Mouse (Mus musculus) brown adipose tissue, adult 24 weeks (tissue): ENCODE measurements around the gene Slc38a8. TPM values are rescaled to one million over a fixed set of nuclear protein-coding genes. Genes with fewer than 3 reads are reported as not detected.

ENCODE experiments used
- H3K27ac ChIP-seq: fragments of 200-500 bp; replicated peaks from 2 replicates; pipeline ENCODE4 v1.5.1; 2012; ENCODE audit warnings: low read depth, mild to moderate bottlenecking, low read length
- H3K4me1 ChIP-seq: fragments of 200-500 bp; 2 replicates; pipeline ENCODE4 v1.6.1; 2012; ENCODE audit warnings: low read length, mixed read lengths; ENCODE audit not compliant: control insufficient read depth, insufficient read depth, insufficient read length
- H3K4me3 ChIP-seq: fragments of 200-500 bp; 2 replicates; pipeline ENCODE4 v1.5.1; 2012; ENCODE audit warnings: low read depth, mild to moderate bottlenecking, low read length, moderate library complexity; ENCODE audit not compliant: insufficient read depth
- polyA plus RNA-seq: library from polyadenylated mRNA; stranded (reverse); fragments of >200 nt; gene quantifications from 2 replicates; pipeline ENCODE4 v1.2.4, GENCODE M21; 2012; ENCODE audit not compliant: missing spikeins, insufficient read depth, insufficient read length

Gene Slc38a8
- polyA plus RNA-seq, 1 experiment, result not detected

- H3K27ac ChIP-seq, result no peak overlapping the region
- no peaks in the 10 kb centered on the region for H3K4me1 ChIP-seq
Measured at GRCm38 (mm10) chr8:119456045-119456444, 45.5 kb downstream of the Slc38a8 start.

GRCm38 (mm10) chr8:119452919-119453318 lies 48.6 kb downstream of the Slc38a8 start:
- no peak overlapping the region for H3K4me3 ChIP-seq
- H3K27ac ChIP-seq, result no peak overlapping the region
- no peaks in the 10 kb centered on the region for H3K4me1 ChIP-seq

More at GRCm38 (mm10) chr8:119456045-119456444, 45.5 kb downstream of the Slc38a8 start:
- no peak overlapping the region for H3K4me3 ChIP-seq

GRCm38 (mm10) chr8:119451131-119451530 lies 50.4 kb downstream of the Slc38a8 start:
- Histone ChIP-seq H3K4me3 (no peak overlapping the region), H3K4me1 (no peaks in the 10 kb centered on the region), H3K27ac (no peak overlapping the region)

GRCm38 (mm10) chr8:119449627-119450026 lies 51.9 kb downstream of the Slc38a8 start:
- Histone ChIP-seq H3K4me3 (no peak overlapping the region), H3K4me1 (no peaks in the 10 kb centered on the region)

GRCm38 (mm10) chr8:119447781-119448170 lies 53.7 kb downstream of the Slc38a8 start:
- Histone ChIP-seq H3K27ac (no peak overlapping the region), H3K4me3 (no peak overlapping the region), H3K4me1 (no peaks in the 10 kb centered on the region)

More at GRCm38 (mm10) chr8:119449627-119450026, 51.9 kb downstream of the Slc38a8 start:
- H3K27ac ChIP-seq, result no peak overlapping the region

GRCm38 (mm10) chr8:119446990-119447780 lies 54.3 kb downstream of the Slc38a8 start:
- Histone ChIP-seq H3K4me1 (no peaks in the 10 kb centered on the region), H3K4me3 (no peak overlapping the region), H3K27ac (no peak overlapping the region)

- H3K4me1 ChIP-seq, result no peaks in the 10 kb centered on the region
- H3K27ac ChIP-seq, result no peak within 1 kb of the TSS
- no peak within 1 kb of the TSS for H3K4me3 ChIP-seq
Measured at GRCm38 (mm10) chr8:119446211-119446989, 55.1 kb downstream of the Slc38a8 start, which contains the start of gene Necab2. Gene Necab2 (plus strand): TSS chr8:119446719.

- peaks cover 10% of the 10 kb centered on the region for H3K4me1 ChIP-seq
- no peak overlapping the region for H3K4me3 ChIP-seq
- H3K27ac ChIP-seq, result no peak overlapping the region
Measured at GRCm38 (mm10) chr8:119442970-119443369, 58.5 kb downstream of the Slc38a8 start.

GRCm38 (mm10) chr8:119442013-119442412 lies 59.5 kb downstream of the Slc38a8 start:
- H3K4me1 ChIP-seq, result peaks cover 19% of the 10 kb centered on the region
- no peak overlapping the region for H3K4me3 ChIP-seq
- no peak overlapping the region for H3K27ac ChIP-seq

- Histone ChIP-seq H3K4me3 (no peak overlapping the region), H3K27ac (0 out of 2 replicates have a peak overlapping the region, but pooled peaks have one; percentile 6)
Measured at GRCm38 (mm10) chr8:119440952-119441270, 60.6 kb downstream of the Slc38a8 start.

GRCm38 (mm10) chr8:119440250-119440951 lies 61.1 kb downstream of the Slc38a8 start:
- peak overlapping the region; percentile 25; the same call in 1 of the 2 replicates for H3K4me3 ChIP-seq
- peak overlapping the region; percentile 11 for H3K27ac ChIP-seq
- H3K4me1 ChIP-seq, result peaks cover 28% of the 10 kb centered on the region

More at GRCm38 (mm10) chr8:119440952-119441270, 60.6 kb downstream of the Slc38a8 start:
- peaks cover 26% of the 10 kb centered on the region for H3K4me1 ChIP-seq

- Histone ChIP-seq H3K27ac (peak overlapping the region; percentile 11; the same call in 1 of the 2 replicates), H3K4me1 (peaks cover 32% of the 10 kb centered on the region), H3K4me3 (no peak overlapping the region)
Measured at GRCm38 (mm10) chr8:119439893-119440249, 61.6 kb downstream of the Slc38a8 start.

GRCm38 (mm10) chr8:119439424-119439823 lies 62.1 kb downstream of the Slc38a8 start:
- Histone ChIP-seq H3K4me3 (no peak overlapping the region), H3K4me1 (peaks cover 32% of the 10 kb centered on the region), H3K27ac (no peak overlapping the region)

- Histone ChIP-seq H3K4me1 (peaks cover 32% of the 10 kb centered on the region), H3K27ac (no peak overlapping the region), H3K4me3 (no peak overlapping the region)
Measured at GRCm38 (mm10) chr8:119438876-119439275, 62.6 kb downstream of the Slc38a8 start.

- H3K4me1 ChIP-seq, result peaks cover 32% of the 10 kb centered on the region
- H3K4me3 ChIP-seq, result peak overlapping the region; percentile 61
- peak overlapping the region; percentile 60 for H3K27ac ChIP-seq
Measured at GRCm38 (mm10) chr8:119437506-119437905, 64.0 kb downstream of the Slc38a8 start.
